Mouse (Mus musculus): ENCODE measurements around the gene Cdkn2aipnl. TPM values are rescaled to one million over a fixed set of nuclear protein-coding genes. Genes with fewer than 3 reads are reported as not detected.

Gene Cdkn2aipnl
- 32.5 TPM for polyA plus RNA-seq (2014; fragmentation: Illumina TruSeq; extraction: RNeasy Lipid Tissue Mini Kit (QIAGEN cat#74804); ENCODE audit: low read depth, low replicate concordance)

GRCm38 (mm10) chr11:51967443-51968401, at the start of gene Cdkn2aipnl:
Gene Cdkn2aipnl, plus strand, starts transcription at chr11:51967661.

GRCm38 (mm10) chr11:52000290-52000962, 33.0 kb downstream of the Cdkn2aipnl start, which contains the start of gene Ube2b:
Gene Ube2b, minus strand, starts transcription at chr11:52000762.

DNA sequence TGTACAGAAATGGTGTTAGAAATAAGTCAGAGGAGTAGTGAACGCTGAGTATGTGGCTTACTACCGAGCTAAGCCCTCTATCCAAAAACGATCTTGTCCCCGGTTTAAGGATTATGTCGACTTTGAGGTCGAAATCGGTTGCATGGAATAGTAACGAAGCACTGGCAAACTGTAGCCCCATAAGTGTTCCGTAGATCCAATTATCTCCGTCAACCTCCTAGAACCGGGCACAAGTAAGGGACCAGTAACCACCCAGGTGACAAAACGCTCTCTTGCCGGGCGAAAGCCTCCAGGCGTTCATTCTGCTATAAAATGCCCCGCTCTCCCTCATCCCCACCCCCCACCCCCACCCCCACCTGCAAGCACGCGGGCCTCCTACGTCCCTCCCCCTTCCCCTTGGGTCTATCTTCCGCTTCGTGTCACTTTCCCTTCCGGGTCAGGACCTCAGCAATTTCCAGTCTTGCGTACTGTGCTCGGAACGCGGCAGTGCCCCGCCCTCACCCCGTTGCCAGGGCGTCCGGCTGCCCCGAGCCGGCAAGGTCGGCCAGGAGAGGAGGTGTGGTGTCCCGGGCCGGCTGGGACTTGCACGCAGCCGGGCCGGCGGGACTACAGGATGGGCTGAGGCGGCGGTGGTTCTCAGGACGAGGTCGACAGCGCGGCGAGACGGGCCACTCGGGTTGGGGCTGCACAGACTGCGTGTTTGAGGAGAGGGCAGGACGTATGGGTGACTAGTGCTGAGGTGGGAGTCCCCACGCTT, 36.5 kb downstream of the Cdkn2aipnl start, which contains the start of gene Cdkl3:
TSS of gene Cdkl3 (plus strand) at position 450 of the 757 bp plus-strand sequence.

Other genes starting within 250 kb of the Cdkn2aipnl start
- gene Sec24a, start 204.0 kb upstream of the Cdkn2aipnl start, polyA plus RNA-seq (2014; fragmentation: Illumina TruSeq; extraction: RNeasy Lipid Tissue Mini Kit (QIAGEN cat#74804); ENCODE audit: low read depth, low replicate concordance) = 64.3 TPM
- gene Sar1b, start 204.0 kb upstream of the Cdkn2aipnl start, polyA plus RNA-seq (2014; fragmentation: Illumina TruSeq; extraction: RNeasy Lipid Tissue Mini Kit (QIAGEN cat#74804); ENCODE audit: low read depth, low replicate concordance) = 231 TPM
- 4.1 TPM for gene Jade2, start 110.0 kb upstream of the Cdkn2aipnl start, polyA plus RNA-seq (2014; fragmentation: Illumina TruSeq; extraction: RNeasy Lipid Tissue Mini Kit (QIAGEN cat#74804); ENCODE audit: low read depth, low replicate concordance)
- 522 TPM for gene Ube2b, start 33.1 kb downstream of the Cdkn2aipnl start, polyA plus RNA-seq (2014; fragmentation: Illumina TruSeq; extraction: RNeasy Lipid Tissue Mini Kit (QIAGEN cat#74804); ENCODE audit: low read depth, low replicate concordance)
- gene Cdkl3, start 36.6 kb downstream of the Cdkn2aipnl start, polyA plus RNA-seq (2014; fragmentation: Illumina TruSeq; extraction: RNeasy Lipid Tissue Mini Kit (QIAGEN cat#74804); ENCODE audit: low read depth, low replicate concordance) = 9.0 TPM
- gene Ppp2ca, start 131.0 kb downstream of the Cdkn2aipnl start, polyA plus RNA-seq (2014; fragmentation: Illumina TruSeq; extraction: RNeasy Lipid Tissue Mini Kit (QIAGEN cat#74804); ENCODE audit: low read depth, low replicate concordance) = 214 TPM
- gene Olfr1373, start 177.9 kb downstream of the Cdkn2aipnl start, polyA plus RNA-seq (2014; fragmentation: Illumina TruSeq; extraction: RNeasy Lipid Tissue Mini Kit (QIAGEN cat#74804); ENCODE audit: low read depth, low replicate concordance) = not detected
- not detected for gene Olfr1371, start 246.3 kb downstream of the Cdkn2aipnl start, polyA plus RNA-seq (2014; fragmentation: Illumina TruSeq; extraction: RNeasy Lipid Tissue Mini Kit (QIAGEN cat#74804); ENCODE audit: low read depth, low replicate concordance)

Data from sigmoid colon, adult 10 weeks (tissue).